Mouse (Mus musculus) forebrain, embryonic 11.5 days (tissue): ENCODE results near the gene Smim14. TPM values are rescaled to one million over a fixed set of nuclear protein-coding genes. Genes with fewer than 3 reads are reported as not detected.

Source experiments
- ATAC-seq: fragments of 200-750 bp; cut with Nextera tagmentation; replicated peaks from 2 replicates; pipeline ENCODE4 v1.8.0; 2017; ENCODE audit warnings: moderate TSS enrichment; ENCODE audit not compliant: low FRiP score
- DNase-seq: peaks from one replicate; pipeline ENCODE4 v3.0.0-alpha.2; 2017; ENCODE audit warnings: low spot score
- H3K27ac ChIP-seq: fragments of 300-500 bp; sonication (generic); 2 replicates; pipeline ENCODE4 v1.5.1; 2014; ENCODE audit warnings: low read depth, low read length
- H3K27me3 ChIP-seq: fragments of 300-500 bp; sonication (generic); 2 replicates; pipeline ENCODE4 v1.6.1; 2014; ENCODE audit warnings: mild to moderate bottlenecking, low read length, mixed read lengths; ENCODE audit not compliant: control insufficient read depth, insufficient read depth
- H3K36me3 ChIP-seq: fragments of 300-500 bp; sonication (generic); 2 replicates; pipeline ENCODE4 v1.6.1; 2014; ENCODE audit warnings: mild to moderate bottlenecking, low read length, moderate library complexity, mixed read lengths; ENCODE audit not compliant: control insufficient read depth, insufficient read depth
- H3K4me1 ChIP-seq: fragments of 300-500 bp; sonication (generic); replicated peaks from 2 replicates; pipeline ENCODE4 v1.6.1; 2014; ENCODE audit warnings: low read length, mixed read lengths; ENCODE audit not compliant: control insufficient read depth, insufficient read depth
- H3K4me2 ChIP-seq: fragments of 300-500 bp; sonication (generic); 2 replicates; pipeline ENCODE4 v1.6.1; 2014; ENCODE audit warnings: low read depth, mild to moderate bottlenecking, low read length, moderate library complexity, mixed read lengths; ENCODE audit not compliant: severe bottlenecking
- H3K4me3 ChIP-seq: fragments of 300-500 bp; sonication (generic); 2 replicates; pipeline ENCODE4 v1.5.1; 2014; ENCODE audit warnings: low read depth, low read length
- H3K9ac ChIP-seq: fragments of 300-500 bp; sonication (generic); 2 replicates; pipeline ENCODE4 v1.6.1; 2014; ENCODE audit warnings: low read length
- H3K9me3 ChIP-seq: fragments of 300-500 bp; sonication (generic); 2 replicates; pipeline ENCODE4 v1.6.1; 2016; ENCODE audit warnings: low read length, mixed read lengths; ENCODE audit not compliant: control insufficient read depth
- WGBS: fragments of 180-500 bp; shearing (Covaris S2); extraction: QIAGEN DNeasy Blood & Tissue Kit; methylation state at CpG from one replicate; pipeline ENCODE4 v1.1.7; 2014; 5-methylcytosine and 5-hydroxymethylcytosine counted together
- polyA plus RNA-seq: library from polyadenylated mRNA; unstranded; fragments of >200 nt; fragmentation: Nextera tagmentation; extraction: Ambion mirVana; gene quantifications from 2 replicates; pipeline ENCODE4 v1.2.1, GENCODE M21; 2014

Gene Smim14
- polyA plus RNA-seq, 1 experiment from 2014 or later: 71.9 TPM

DNA sequence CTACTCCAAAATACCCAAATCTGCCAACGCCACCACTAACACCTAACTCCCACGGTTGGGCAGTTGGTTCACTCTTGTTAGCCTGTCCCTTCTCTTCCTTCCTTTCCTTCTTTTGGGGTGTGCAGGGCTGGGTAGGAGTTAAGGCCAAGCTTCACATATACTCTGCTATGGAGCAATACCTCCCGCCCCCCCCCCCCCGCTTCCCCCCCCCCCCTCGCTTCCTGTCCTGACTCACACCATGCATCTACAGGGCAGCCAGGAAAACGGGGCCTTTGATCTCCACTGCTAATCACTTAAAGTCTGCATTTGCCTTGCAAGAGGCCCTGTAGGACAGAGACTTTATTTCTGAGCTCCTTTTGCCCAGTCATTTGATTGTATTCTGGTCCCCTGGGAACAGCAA is 92.0 kb downstream of the Smim14 start:
- H3K4me2 ChIP-seq: no peak overlapping the region
- DNase-seq: no peak
- WGBS: 76% methylated on average over 4 of the region's 6 CpGs

DNA sequence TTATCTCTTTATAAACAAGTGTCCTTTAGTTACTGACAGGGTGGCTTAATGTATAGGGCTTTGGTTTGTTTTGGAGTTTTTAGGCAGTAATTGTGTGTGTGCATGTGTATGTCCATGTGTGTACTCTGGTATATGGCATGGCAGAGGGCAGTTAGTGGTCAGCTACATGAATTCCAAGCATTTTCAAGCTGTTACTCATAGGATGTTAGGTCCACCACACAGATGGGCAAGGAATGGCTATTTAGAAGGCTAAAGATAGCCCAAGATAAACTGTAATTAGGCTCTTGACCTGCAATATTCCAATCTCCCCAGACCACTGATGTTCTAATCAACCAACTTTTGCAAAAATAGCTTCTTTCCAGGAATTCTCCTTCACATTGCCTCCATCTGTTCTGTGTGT is 98.9 kb downstream of the Smim14 start:
- Histone ChIP-seq H3K27ac (no peak overlapping the region), H3K9ac (no peak overlapping the region), H3K4me3 (no peak overlapping the region), H3K4me2 (no peak overlapping the region), H3K4me1 (no peaks in the 10 kb centered on the region), H3K36me3 (no peaks in the 10 kb centered on the region), H3K27me3 (no peaks in the 10 kb centered on the region), H3K9me3 (no peaks in the 10 kb centered on the region)
- DNase-seq (no peak), ATAC-seq (no peak)

More for the DNA sequence above, 92.0 kb downstream of the Smim14 start:
- Histone ChIP-seq H3K27me3 (no peaks in the 10 kb centered on the region), H3K27ac (no peak overlapping the region), H3K36me3 (no peaks in the 10 kb centered on the region), H3K4me3 (no peak overlapping the region), H3K9me3 (no peaks in the 10 kb centered on the region), H3K9ac (no peak overlapping the region), H3K4me1 (no peaks in the 10 kb centered on the region)
- ATAC-seq: no peak

DNA sequence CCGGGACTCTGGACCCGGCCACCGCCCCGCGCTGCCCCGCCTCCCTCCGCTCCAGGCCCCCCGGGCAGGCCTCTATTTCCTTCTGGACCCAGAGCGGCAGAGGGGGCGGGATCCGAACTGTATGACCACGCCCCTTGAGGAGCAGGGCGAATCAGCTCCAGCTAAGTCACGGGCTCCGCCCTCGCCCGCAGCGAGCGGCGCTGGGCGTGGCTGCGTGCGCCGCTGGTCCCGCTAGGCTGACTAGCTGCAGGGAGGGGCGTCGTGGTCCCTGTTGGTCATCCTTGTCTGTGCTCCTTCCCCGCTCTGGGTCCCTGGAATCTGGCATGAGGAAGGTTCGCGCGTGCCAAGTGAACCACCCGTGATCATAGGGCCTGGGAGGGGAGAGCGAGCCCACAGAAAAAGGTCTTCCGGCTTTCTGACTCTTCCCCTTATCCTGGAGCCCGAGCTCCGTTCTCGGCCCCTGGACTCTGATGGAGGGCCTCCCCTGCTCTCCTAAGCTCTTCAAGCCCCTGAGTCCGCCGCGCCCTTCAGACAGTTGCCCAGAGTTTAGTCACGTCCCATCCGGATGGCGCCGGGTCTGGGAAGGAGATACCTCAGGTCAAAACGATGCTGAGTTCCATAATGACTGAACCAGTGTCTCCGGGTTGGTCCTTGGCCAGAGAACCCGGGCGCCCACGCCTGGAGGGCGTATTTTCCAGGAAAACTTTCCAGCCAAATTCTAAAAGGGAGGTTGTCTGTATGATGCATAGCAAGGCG is 101.0 kb downstream of the Smim14 start, which contains the start of gene Ugdh:
Ugdh (minus strand) TSS at position 144 of the 756 bp plus-strand sequence.
- Histone ChIP-seq H3K27ac (no peak within 1 kb of the TSS), H3K27me3 (no peaks in the 10 kb centered on the region), H3K9me3 (no peaks in the 10 kb centered on the region), H3K9ac (peak within 1 kb of the TSS; percentile 79), H3K4me3 (peak within 1 kb of the TSS; percentile 68), H3K4me1 (no peaks in the 10 kb centered on the region), H3K4me2 (peak within 1 kb of the TSS; percentile 90), H3K36me3 (no peaks in the 10 kb centered on the region)
- ATAC-seq (peak; percentile 99), DNase-seq (peak; percentile 98)
- WGBS: under 1% methylated on average over 50 of the region's 51 CpGs

DNA sequence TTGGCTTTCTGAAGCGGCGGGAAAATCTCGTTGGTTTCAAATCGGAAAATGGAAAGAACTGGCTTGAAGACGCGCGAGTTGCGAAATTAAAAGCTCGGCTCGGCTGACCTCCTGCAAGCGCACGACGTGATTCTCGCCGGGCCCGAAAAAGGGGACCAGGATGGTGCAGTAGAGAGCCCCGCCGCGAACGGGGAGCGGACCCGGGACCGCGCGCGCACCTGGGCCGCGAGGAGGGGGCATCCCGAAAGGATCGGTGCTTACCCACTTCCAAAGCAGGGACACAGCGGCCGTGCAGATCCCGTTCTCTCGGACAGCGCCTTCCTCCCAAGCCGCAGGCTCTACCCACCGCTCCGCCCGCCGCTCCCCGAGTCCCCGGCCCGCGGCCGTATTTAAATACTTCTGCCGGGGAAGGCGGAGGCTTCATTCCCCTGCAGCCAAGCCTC is 101.6 kb downstream of the Smim14 start:
- Histone ChIP-seq H3K36me3 (no peaks in the 10 kb centered on the region), H3K9ac (peak overlapping the region; percentile 79), H3K4me1 (no peaks in the 10 kb centered on the region), H3K27ac (no peak overlapping the region), H3K4me3 (peak overlapping the region; percentile 68), H3K4me2 (peak overlapping the region; percentile 90), H3K27me3 (no peaks in the 10 kb centered on the region), H3K9me3 (no peaks in the 10 kb centered on the region)
- WGBS: under 1% methylated on average over 46 of the region's 47 CpGs
- ATAC-seq: no peak; the same call in 1 of the 2 replicates
- no peak for DNase-seq

DNA sequence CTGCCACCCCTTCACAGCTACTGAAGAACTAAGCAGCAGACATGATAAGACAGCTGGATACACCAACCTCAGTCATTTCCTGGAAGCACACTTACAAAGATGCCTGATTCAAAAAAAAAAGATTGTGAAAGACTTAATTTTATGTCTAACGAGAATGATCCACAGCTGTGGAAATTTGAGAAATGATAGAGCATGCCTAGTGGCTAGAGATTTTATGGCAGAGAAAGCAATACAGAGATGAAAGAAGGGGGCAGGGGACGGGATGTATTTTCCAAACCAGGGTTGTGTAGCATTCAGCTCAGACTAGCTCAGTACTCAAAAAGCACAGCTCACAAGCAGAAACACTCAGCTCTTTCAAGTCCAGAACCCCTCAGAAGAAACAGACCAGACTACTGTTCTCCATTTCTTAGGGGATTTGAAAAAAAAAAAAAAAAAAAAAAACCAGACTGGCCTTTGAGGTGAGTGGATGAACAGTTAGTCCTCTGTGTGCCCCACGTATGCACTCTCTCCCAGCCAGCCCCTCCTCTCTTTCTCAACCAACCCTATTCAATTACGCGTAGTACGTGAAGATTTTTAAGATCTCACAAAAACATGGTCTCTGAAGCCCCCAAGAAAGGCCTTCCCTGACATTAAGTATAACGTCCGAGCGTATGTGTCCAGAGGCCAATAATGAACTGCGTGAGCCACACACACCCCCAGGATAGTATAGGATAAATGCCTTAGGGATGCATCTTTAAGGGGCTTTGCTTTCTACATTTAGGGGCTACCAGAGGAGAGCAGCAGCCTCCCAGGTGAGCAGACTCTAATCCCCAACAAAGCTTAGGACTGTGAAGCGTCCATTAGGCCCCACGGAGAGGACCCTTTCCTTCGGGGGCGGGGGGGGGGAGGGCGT is 102.3 kb downstream of the Smim14 start:
- peak overlapping the region; percentile 79 for H3K9ac ChIP-seq
- H3K27ac ChIP-seq: no peak overlapping the region
- peak overlapping the region; percentile 68 for H3K4me3 ChIP-seq
- ATAC-seq: peak; percentile 13; the same call in 1 of the 2 replicates
- H3K4me1 ChIP-seq: no peaks in the 10 kb centered on the region
- peak overlapping the region; percentile 90 for H3K4me2 ChIP-seq
- no peaks in the 10 kb centered on the region for H3K27me3 ChIP-seq
- WGBS: 6% methylated on average over 15 of the region's 15 CpGs
- no peak for DNase-seq
- no peaks in the 10 kb centered on the region for H3K36me3 ChIP-seq
- no peaks in the 10 kb centered on the region for H3K9me3 ChIP-seq

DNA sequence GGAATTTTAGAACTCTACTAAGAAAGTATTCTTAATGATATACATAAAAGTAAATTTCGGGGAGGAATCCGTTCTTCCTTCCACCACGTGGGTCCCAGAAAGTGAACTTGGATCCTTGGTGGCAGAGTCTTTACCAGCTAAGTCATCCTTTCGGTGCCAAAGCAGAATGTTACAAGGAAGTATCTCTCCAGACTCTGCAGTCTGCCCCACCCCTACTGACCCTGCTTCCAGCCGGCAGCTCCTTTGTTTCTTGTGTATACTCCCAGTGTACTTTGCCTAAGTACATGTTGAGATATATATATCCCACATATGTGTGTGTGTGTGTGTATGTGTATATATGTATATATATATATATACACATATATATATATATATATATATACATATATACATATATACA is 107.5 kb downstream of the Smim14 start:
- Histone ChIP-seq H3K9me3 (no peaks in the 10 kb centered on the region), H3K4me2 (no peak overlapping the region), H3K4me3 (no peak overlapping the region), H3K9ac (no peak overlapping the region), H3K27me3 (no peaks in the 10 kb centered on the region), H3K36me3 (no peaks in the 10 kb centered on the region), H3K4me1 (no peaks in the 10 kb centered on the region), H3K27ac (no peak overlapping the region)
- 95% methylated on average over 5 of the region's 5 CpGs for WGBS
- no peak for DNase-seq
- no peak for ATAC-seq

DNA sequence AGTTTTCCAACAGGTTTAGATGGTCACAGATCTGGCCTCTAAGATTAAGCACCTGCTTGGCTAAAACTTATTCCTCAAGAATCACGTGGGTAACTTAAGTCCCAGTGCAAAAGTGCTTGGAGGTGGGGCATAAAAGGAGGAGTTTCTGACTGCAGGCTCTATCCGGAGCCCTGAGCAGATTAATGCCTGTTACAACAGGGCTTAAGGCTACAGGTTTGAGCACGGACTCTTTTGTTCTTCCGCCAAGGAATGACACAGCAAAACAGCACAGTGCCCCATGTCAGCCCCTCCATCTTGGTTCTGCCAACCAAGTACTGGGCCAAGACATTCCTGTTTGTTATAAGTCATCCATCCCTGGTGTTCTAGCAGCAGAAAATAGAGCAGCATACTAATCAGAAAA is 108.7 kb downstream of the Smim14 start:
- H3K27me3 ChIP-seq: no peaks in the 10 kb centered on the region
- WGBS: 36% methylated on average over 4 of the region's 4 CpGs
- H3K27ac ChIP-seq: no peak overlapping the region
- no peaks in the 10 kb centered on the region for H3K4me1 ChIP-seq
- ATAC-seq: no peak
- DNase-seq: no peak
- no peak overlapping the region for H3K4me2 ChIP-seq
- no peak overlapping the region for H3K9ac ChIP-seq
- H3K36me3 ChIP-seq: no peaks in the 10 kb centered on the region
- no peaks in the 10 kb centered on the region for H3K9me3 ChIP-seq
- H3K4me3 ChIP-seq: no peak overlapping the region

DNA sequence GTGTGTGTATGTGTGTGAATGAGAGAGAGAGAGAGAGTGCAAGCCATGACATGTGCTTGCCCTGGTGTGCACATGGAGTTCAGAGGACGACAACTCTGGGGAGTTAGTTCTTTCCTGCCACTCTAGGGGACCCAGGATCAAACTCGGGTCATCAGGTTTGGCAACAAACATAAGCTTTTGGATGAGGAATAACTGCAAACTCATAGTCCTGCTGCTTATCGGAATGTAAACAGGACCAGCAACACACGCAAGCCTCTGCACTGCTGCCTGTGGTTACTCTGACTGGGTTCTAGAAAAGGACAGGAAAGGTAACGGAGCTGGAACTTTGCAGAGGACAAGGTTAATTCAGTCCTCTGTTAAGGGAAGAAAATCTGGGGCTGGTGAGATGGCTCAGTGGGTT is 111.7 kb downstream of the Smim14 start:
- Histone ChIP-seq H3K36me3 (no peaks in the 10 kb centered on the region; the same call in 1 of the 2 replicates), H3K27me3 (no peaks in the 10 kb centered on the region), H3K4me1 (no peaks in the 10 kb centered on the region), H3K27ac (no peak overlapping the region), H3K4me2 (no peak overlapping the region), H3K9ac (no peak overlapping the region), H3K4me3 (no peak overlapping the region), H3K9me3 (no peaks in the 10 kb centered on the region)
- WGBS: 88% methylated on average over 5 of the region's 5 CpGs
- DNase-seq (no peak), ATAC-seq (no peak)
